ENCODE assay signal across 32 mouse cellular contexts in the genomic region with DNA sequence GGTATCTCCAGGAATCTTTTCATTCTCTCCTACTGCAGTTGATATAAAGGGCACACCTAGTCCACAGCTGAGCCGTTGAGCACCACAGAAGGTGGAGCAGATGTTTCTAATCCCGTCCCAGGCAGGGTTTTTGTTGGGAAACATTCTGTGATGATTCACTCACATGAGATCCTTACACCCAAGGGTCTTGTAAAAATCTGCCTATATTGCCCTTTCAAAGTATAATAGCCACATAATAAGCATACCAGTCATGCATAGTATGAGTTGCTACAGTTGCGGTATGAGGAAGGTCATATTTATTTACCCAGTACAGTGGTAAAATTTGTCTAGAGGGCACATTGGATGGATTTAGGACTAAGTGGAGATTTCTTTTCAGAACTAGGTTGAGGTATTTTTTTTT.
"Had no signal": no experiment of that assay in that cellular context is flagged by ENCODE, and none has a peak within 500 bp of the region (broad histone marks: within the 10 kb centered on the region; RNA-seq: fewer than 3 reads in every experiment).

No protein-coding gene starts in this region.

- H3K4me2 ChIP-seq: limb, embryonic 12.5 days; limb, embryonic 13.5 days; limb, embryonic 15.5 days; liver, embryonic 11.5 days; liver, embryonic 12.5 days; liver, embryonic 13.5 days; liver, embryonic 15.5 days; lung, embryonic 14.5 days; lung, embryonic 15.5 days; midbrain, embryonic 11.5 days; midbrain, embryonic 12.5 days; midbrain, embryonic 13.5 days; midbrain, embryonic 15.5 days had no signal

- ATAC-seq: liver, embryonic 12.5 days; liver, postnatal 0 days; lung, postnatal 0 days; midbrain, embryonic 13.5 days; midbrain, embryonic 15.5 days; midbrain, embryonic 16.5 days had no signal

- DNase-seq: left cerebral cortex, postnatal 4 days; liver; liver, embryonic 13.5 days; liver, postnatal 0 days; lung, adult 18-20 months; lung, adult 2 months; lung, embryonic 14.5 days; lung, postnatal 10 days; lung, postnatal 14 days; lung, postnatal 36 days; lung, postnatal 4 days; midbrain, embryonic 14.5 days had no signal

- H3K9ac ChIP-seq: limb, embryonic 12.5 days; limb, embryonic 13.5 days; limb, embryonic 15.5 days; liver, embryonic 12.5 days; liver, embryonic 13.5 days; liver, embryonic 14.5 days; liver, embryonic 15.5 days; liver, postnatal 0 days; lung, embryonic 14.5 days; lung, embryonic 15.5 days; midbrain, embryonic 12.5 days; midbrain, embryonic 13.5 days; midbrain, embryonic 15.5 days had no signal

- H3K9me3 ChIP-seq: limb, embryonic 10.5 days; limb, embryonic 15.5 days; liver, embryonic 12.5 days; liver, embryonic 13.5 days; liver, embryonic 15.5 days; lung, embryonic 15.5 days; midbrain, embryonic 10.5 days; midbrain, embryonic 12.5 days; midbrain, embryonic 15.5 days had no signal

- H3K36me3 ChIP-seq: limb, embryonic 10.5 days; limb, embryonic 12.5 days; limb, embryonic 13.5 days; limb, embryonic 15.5 days; liver, embryonic 12.5 days; liver, embryonic 13.5 days; liver, embryonic 15.5 days; lung, embryonic 15.5 days; midbrain, embryonic 10.5 days; midbrain, embryonic 12.5 days; midbrain, embryonic 13.5 days; midbrain, embryonic 15.5 days had no signal

- H3K27me3 ChIP-seq: limb, embryonic 12.5 days; limb, embryonic 13.5 days; limb, embryonic 15.5 days; liver, embryonic 15.5 days; lung, embryonic 15.5 days; midbrain, embryonic 12.5 days; midbrain, embryonic 13.5 days; midbrain, embryonic 15.5 days had no signal

- H3K27ac ChIP-seq: left cerebral cortex, adult 2 months; limb, embryonic 10.5 days; limb, embryonic 12.5 days; limb, embryonic 13.5 days; limb, embryonic 15.5 days; liver, embryonic 12.5 days; liver, embryonic 13.5 days; liver, embryonic 14.5 days; liver, embryonic 15.5 days; lung, embryonic 15.5 days; macrophage; midbrain, embryonic 10.5 days; midbrain, embryonic 12.5 days; midbrain, embryonic 13.5 days; midbrain, embryonic 15.5 days had no signal

- H3K4me3 ChIP-seq: left cerebral cortex, adult 2 months; limb, embryonic 10.5 days; limb, embryonic 12.5 days; limb, embryonic 13.5 days; limb, embryonic 15.5 days; liver, embryonic 12.5 days; liver, embryonic 13.5 days; liver, embryonic 15.5 days; lung, embryonic 15.5 days; megakaryocyte, embryonic 14.5 days; midbrain, embryonic 10.5 days; midbrain, embryonic 12.5 days; midbrain, embryonic 13.5 days; midbrain, embryonic 15.5 days; myocyte had no signal

- H3K4me1 ChIP-seq: liver, embryonic 12.5 days; liver, embryonic 13.5 days; liver, embryonic 15.5 days; lung, embryonic 15.5 days; midbrain, embryonic 10.5 days; midbrain, embryonic 12.5 days; midbrain, embryonic 13.5 days; midbrain, embryonic 15.5 days had no signal
